Mouse (Mus musculus) hindbrain, embryonic 11.5 days (tissue): Measurements from ENCODE around the gene Cyth3. TPM values are rescaled to one million over a fixed set of nuclear protein-coding genes. Genes with fewer than 3 reads are reported as not detected.

Experiments used
- ATAC-seq: fragments of 200-750 bp; cut with Nextera tagmentation; 2 replicates; pipeline ENCODE4 v1.8.0; 2017; ENCODE audit warnings: mild to moderate bottlenecking, moderate TSS enrichment, moderate library complexity; ENCODE audit not compliant: low FRiP score
- DNase-seq: peaks from one replicate; pipeline ENCODE4 v3.0.0-alpha.2; 2015; ENCODE audit warnings: low spot score
- H3K27ac ChIP-seq: fragments of 300-500 bp; sonication (generic); 2 replicates; pipeline ENCODE4 v1.5.1; 2014; ENCODE audit warnings: mild to moderate bottlenecking, low read depth, low read length
- H3K27me3 ChIP-seq: fragments of 300-500 bp; sonication (generic); 2 replicates; pipeline ENCODE4 v1.6.1; 2014; ENCODE audit warnings: mild to moderate bottlenecking, low read length, moderate library complexity, mixed read lengths; ENCODE audit not compliant: control insufficient read depth, insufficient read depth
- H3K36me3 ChIP-seq: fragments of 300-500 bp; sonication (generic); 2 replicates; pipeline ENCODE4 v1.6.1; 2014; ENCODE audit warnings: mild to moderate bottlenecking, low read length, moderate library complexity, mixed read lengths; ENCODE audit not compliant: control insufficient read depth, insufficient read depth
- H3K4me1 ChIP-seq: fragments of 300-500 bp; sonication (generic); replicated peaks from 2 replicates; pipeline ENCODE4 v1.6.1; 2014; ENCODE audit warnings: low read length, mixed read lengths; ENCODE audit not compliant: control insufficient read depth, insufficient read depth
- H3K4me2 ChIP-seq: fragments of 300-500 bp; sonication (generic); replicated peaks from 2 replicates; pipeline ENCODE4 v1.6.1; 2014; ENCODE audit warnings: mild to moderate bottlenecking, low read depth, low read length
- H3K4me3 ChIP-seq: fragments of 300-500 bp; sonication (generic); 2 replicates; pipeline ENCODE4 v1.5.1; 2014; ENCODE audit warnings: low read depth, low read length
- H3K9ac ChIP-seq: fragments of 300-500 bp; sonication (generic); 2 replicates; pipeline ENCODE4 v1.6.1; 2014; ENCODE audit warnings: low read depth, low read length
- H3K9me3 ChIP-seq: fragments of 300-500 bp; sonication (generic); 2 replicates; pipeline ENCODE4 v1.6.1; 2016; ENCODE audit warnings: low read length; ENCODE audit not compliant: control insufficient read depth
- WGBS: fragments of 180-500 bp; shearing (Covaris S2); extraction: QIAGEN DNeasy Blood & Tissue Kit; methylation state at CpG from one replicate; pipeline ENCODE4 v1.1.7; 2014; 5-methylcytosine and 5-hydroxymethylcytosine counted together
- polyA plus RNA-seq: library from polyadenylated mRNA; unstranded; fragments of >200 nt; fragmentation: Nextera tagmentation; extraction: Ambion mirVana; gene quantifications from 2 replicates; pipeline ENCODE4 v1.2.1, GENCODE M21; 2014

The Cyth3 gene
- polyA plus RNA-seq, 1 experiment from 2014 or later = 30.3 TPM

- ATAC-seq = no peak
- WGBS = 86% methylated on average over 7 of the region's 7 CpGs
- no peaks in the 10 kb centered on the region for H3K36me3 ChIP-seq
- DNase-seq = no peak
- no peak overlapping the region for H3K4me3 ChIP-seq
- no peak overlapping the region for H3K4me2 ChIP-seq
- no peaks in the 10 kb centered on the region for H3K4me1 ChIP-seq
- no peaks in the 10 kb centered on the region for H3K9me3 ChIP-seq
- H3K27ac ChIP-seq = no peak overlapping the region
- no peak overlapping the region for H3K9ac ChIP-seq
- no peaks in the 10 kb centered on the region for H3K27me3 ChIP-seq
Measured at GRCm38 (mm10) chr5:143636173-143636572, 13.9 kb downstream of the Cyth3 start.

GRCm38 (mm10) chr5:143637832-143638420 is 15.7 kb downstream of the Cyth3 start:
- no peak for ATAC-seq
- Histone ChIP-seq H3K9ac (no peak overlapping the region), H3K27me3 (no peaks in the 10 kb centered on the region), H3K4me3 (no peak overlapping the region), H3K4me2 (no peak overlapping the region), H3K4me1 (no peaks in the 10 kb centered on the region), H3K9me3 (no peaks in the 10 kb centered on the region), H3K27ac (no peak overlapping the region), H3K36me3 (no peaks in the 10 kb centered on the region)
- DNase-seq = no peak
- WGBS = 75% methylated on average over 11 of the region's 11 CpGs

DNA sequence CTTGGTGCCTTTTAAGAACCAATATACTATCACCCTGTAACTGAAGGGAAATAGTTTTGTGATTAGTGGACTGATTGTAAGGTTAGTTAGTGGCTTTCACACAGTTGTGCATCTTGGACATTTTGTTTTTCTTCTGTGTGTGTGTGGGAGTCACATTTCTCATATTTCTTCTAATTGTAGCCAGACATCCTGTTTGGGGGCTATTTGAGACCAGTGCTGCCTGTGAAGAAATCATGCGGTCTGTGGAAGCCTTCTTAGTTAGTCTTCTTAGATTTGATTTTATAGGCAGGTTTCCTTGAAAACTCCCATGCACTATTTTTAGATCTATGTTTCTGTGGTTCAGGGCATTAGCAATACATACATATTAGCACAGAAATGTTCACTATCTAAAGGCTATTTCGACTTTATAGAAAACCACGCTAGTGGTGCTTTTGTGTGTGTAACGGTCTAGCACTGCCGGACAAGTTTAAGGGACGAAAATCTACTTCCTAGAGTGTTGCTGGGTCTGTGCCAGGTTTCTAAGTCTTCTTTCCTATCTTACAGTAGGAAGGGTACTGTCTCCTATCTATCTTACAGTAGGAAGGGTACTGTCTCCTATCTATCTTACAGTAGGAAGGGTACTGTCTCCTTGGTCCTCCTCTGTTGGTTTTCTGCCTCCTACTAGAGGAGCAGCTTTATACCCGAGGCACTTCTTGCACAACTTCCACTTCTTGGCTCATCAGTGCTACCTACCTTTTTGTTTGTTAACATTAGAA is 16.4 kb downstream of the Cyth3 start:
- Histone ChIP-seq H3K4me2 (no peak overlapping the region), H3K27ac (no peak overlapping the region), H3K9me3 (no peaks in the 10 kb centered on the region), H3K4me1 (no peaks in the 10 kb centered on the region), H3K9ac (no peak overlapping the region), H3K36me3 (no peaks in the 10 kb centered on the region), H3K27me3 (no peaks in the 10 kb centered on the region), H3K4me3 (no peak overlapping the region)
- DNase-seq (no peak), ATAC-seq (no peak)
- WGBS = 78% methylated on average over 7 of the region's 7 CpGs

DNA sequence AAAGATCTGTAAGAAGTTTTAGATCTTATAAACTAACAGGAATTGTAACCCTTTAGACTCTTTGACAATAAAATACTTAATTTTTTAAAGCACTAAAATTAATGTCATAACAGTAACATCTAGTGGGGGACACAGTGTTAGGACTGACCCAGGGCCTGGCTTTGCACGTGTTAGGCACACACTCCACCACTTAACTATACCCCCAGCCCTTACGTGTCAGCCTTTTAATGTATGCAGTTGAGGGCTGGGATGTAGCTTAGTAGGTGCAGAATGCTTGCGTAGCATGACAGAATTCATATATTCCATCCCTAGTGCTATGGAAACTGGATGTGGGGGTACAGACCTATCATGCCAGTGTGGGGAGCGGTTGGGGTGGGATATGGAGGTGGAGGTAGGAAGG is 17.1 kb downstream of the Cyth3 start:
- Histone ChIP-seq H3K4me2 (no peak overlapping the region), H3K9me3 (no peaks in the 10 kb centered on the region), H3K27ac (no peak overlapping the region), H3K36me3 (no peaks in the 10 kb centered on the region), H3K4me1 (no peaks in the 10 kb centered on the region), H3K4me3 (no peak overlapping the region), H3K9ac (no peak overlapping the region), H3K27me3 (no peaks in the 10 kb centered on the region)
- 96% methylated on average over 4 of the region's 4 CpGs for WGBS
- ATAC-seq = no peak
- no peak for DNase-seq

DNA sequence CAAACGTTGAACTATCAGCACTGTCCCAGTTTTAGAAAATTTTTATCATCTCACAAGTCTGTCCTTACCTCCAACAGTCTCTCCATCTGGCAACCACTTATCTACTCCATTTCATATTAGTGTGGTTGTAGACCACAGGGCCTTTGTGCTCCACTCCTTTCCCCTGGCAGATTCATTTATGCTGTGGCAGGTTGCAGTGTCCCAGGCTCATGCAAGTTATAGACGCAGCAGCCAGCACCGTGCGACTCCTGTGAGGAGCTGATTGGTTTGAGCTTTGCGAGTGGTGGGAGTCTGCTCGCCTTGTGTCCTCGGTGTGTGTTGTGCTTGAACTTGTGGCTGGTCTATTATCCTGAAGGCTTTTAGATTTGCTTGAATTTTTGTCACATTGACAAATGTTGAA is 17.6 kb downstream of the Cyth3 start:
- Histone ChIP-seq H3K9me3 (no peaks in the 10 kb centered on the region), H3K4me1 (no peaks in the 10 kb centered on the region), H3K27me3 (no peaks in the 10 kb centered on the region), H3K27ac (no peak overlapping the region), H3K4me2 (no peak overlapping the region), H3K36me3 (no peaks in the 10 kb centered on the region), H3K9ac (no peak overlapping the region), H3K4me3 (no peak overlapping the region)
- 83% methylated on average over 7 of the region's 7 CpGs for WGBS
- no peak for DNase-seq
- no peak for ATAC-seq

DNA sequence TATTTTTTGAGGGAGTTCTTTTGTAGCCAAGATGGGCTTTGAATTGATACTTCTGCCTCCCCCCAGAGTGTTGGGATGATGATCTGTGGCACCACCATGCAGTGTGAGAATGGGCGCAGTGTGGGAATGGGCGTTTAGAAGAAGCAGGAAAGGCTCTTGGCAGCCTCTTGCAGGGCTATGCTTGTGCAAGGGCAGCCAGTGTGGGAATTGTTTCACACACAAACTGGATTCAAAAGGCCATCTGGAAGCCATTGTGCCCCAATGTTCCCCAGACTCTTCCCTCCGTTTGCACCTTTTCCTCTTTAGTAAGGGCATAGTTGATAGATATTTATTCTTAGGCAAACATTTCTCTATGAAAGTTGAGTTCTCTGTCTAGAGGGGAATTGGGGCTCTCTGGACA is 19.3 kb downstream of the Cyth3 start:
- Histone ChIP-seq H3K4me1 (no peaks in the 10 kb centered on the region), H3K36me3 (no peaks in the 10 kb centered on the region), H3K27ac (no peak overlapping the region), H3K4me3 (no peak overlapping the region), H3K9ac (no peak overlapping the region), H3K4me2 (no peak overlapping the region), H3K9me3 (no peaks in the 10 kb centered on the region), H3K27me3 (no peaks in the 10 kb centered on the region)
- ATAC-seq (no peak), DNase-seq (no peak)
- 73% methylated on average over 3 of the region's 3 CpGs for WGBS

- DNase-seq = no peak
- no peak overlapping the region for H3K27ac ChIP-seq
- H3K4me3 ChIP-seq = no peak overlapping the region
- H3K4me1 ChIP-seq = no peaks in the 10 kb centered on the region
- no peaks in the 10 kb centered on the region for H3K9me3 ChIP-seq
- H3K27me3 ChIP-seq = no peaks in the 10 kb centered on the region
- H3K36me3 ChIP-seq = no peaks in the 10 kb centered on the region
- no peak overlapping the region for H3K9ac ChIP-seq
- no peak for ATAC-seq
- H3K4me2 ChIP-seq = no peak overlapping the region
- WGBS = 56% methylated on average over 4 of the region's 4 CpGs
Measured at GRCm38 (mm10) chr5:143642262-143642831, 20.1 kb downstream of the Cyth3 start.

GRCm38 (mm10) chr5:143645976-143646375 is 23.7 kb downstream of the Cyth3 start:
- Histone ChIP-seq H3K9me3 (no peaks in the 10 kb centered on the region), H3K36me3 (no peaks in the 10 kb centered on the region), H3K4me2 (no peak overlapping the region), H3K27ac (no peak overlapping the region), H3K27me3 (no peaks in the 10 kb centered on the region), H3K4me1 (no peaks in the 10 kb centered on the region), H3K4me3 (no peak overlapping the region), H3K9ac (no peak overlapping the region)
- ATAC-seq (no peak), DNase-seq (no peak)
- WGBS = 74% methylated on average over 5 of the region's 5 CpGs

DNA sequence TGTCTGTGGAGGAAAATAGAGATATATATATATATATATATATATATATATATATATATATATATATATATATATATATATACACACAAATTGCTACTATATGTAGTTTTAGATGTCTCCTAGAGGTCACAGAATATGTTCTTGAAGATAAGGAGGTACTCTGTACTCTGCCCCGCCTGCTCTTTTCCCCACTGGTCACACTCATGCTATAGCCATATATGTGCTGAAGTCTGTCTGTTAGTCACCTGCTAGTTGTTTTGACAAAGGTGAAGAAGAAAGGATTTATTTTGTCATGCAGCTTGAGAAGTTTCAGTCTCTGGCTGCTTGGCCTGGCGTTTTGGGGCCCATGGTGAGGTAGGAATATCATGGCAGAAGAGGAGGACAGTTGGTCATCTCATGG is 25.2 kb downstream of the Cyth3 start:
- Histone ChIP-seq H3K27ac (no peak overlapping the region), H3K27me3 (no peaks in the 10 kb centered on the region), H3K9me3 (no peaks in the 10 kb centered on the region), H3K4me2 (no peak overlapping the region), H3K36me3 (no peaks in the 10 kb centered on the region), H3K9ac (no peak overlapping the region), H3K4me3 (no peak overlapping the region), H3K4me1 (no peaks in the 10 kb centered on the region)
- no peak for DNase-seq
- 94% methylated on average over 2 of the region's 2 CpGs for WGBS
- ATAC-seq = no peak
